Mouse (Mus musculus) CH12.LX (cell line): Measurements from ENCODE around the gene Lmna. TPM values are rescaled to one million over a fixed set of nuclear protein-coding genes. Genes with fewer than 3 reads are reported as not detected.

ENCODE experiments used
- DNase-seq: peaks from one replicate; pipeline ENCODE4 v3.0.0-alpha.2; 2013; ENCODE audit errors: extremely low read depth
- H3K27ac ChIP-seq: 2 replicates; pipeline ENCODE4 v1.5.1; 2012; ENCODE audit warnings: low read depth, mild to moderate bottlenecking, control low read depth, moderate library complexity; ENCODE audit not compliant: insufficient read depth
- H3K27me3 ChIP-seq: replicated peaks from 2 replicates; pipeline ENCODE3; 2012; ENCODE audit warnings: inconsistent platforms
- H3K36me3 ChIP-seq, 2 experiments: replicated peaks in 1 of 2; 2 replicates each; pipeline versions ENCODE3 to v1.6.1; 2012; ENCODE audit warnings: inconsistent platforms in 1 of 2, low read length in 1 of 2, mild to moderate bottlenecking in 1 of 2, mixed read lengths in 1 of 2, moderate library complexity in 1 of 2; ENCODE audit not compliant: control insufficient read depth in 1 of 2, insufficient read depth in 1 of 2
- H3K4me1 ChIP-seq, 2 experiments: 2 replicates each; pipeline ENCODE4 v1.6.1; 2012; ENCODE audit warnings: inconsistent platforms in 1 of 2, moderate library complexity in 1 of 2; ENCODE audit not compliant: insufficient read depth in 2 of 2, control insufficient read depth in 1 of 2
- H3K4me2 ChIP-seq: 2 replicates; pipeline ENCODE4 v1.6.1; 2012; ENCODE audit warnings: low read depth, mild to moderate bottlenecking, control low read depth; ENCODE audit not compliant: poor library complexity, insufficient read depth, severe bottlenecking
- H3K4me3 ChIP-seq, 3 experiments: fragments of 150-350 bp in 1 of 3; sonication (generic) in 1 of 3; replicated peaks in 1 of 3; 2 replicates each; pipeline versions ENCODE3 to v1.5.1; 2011 to 2012; ENCODE audit warnings: low read depth in 2 of 3, low read length in 2 of 3, mild to moderate bottlenecking in 2 of 3, moderate library complexity in 2 of 3, control low read depth in 1 of 3, improper control_type of control experiment in 1 of 3, inconsistent platforms in 1 of 3, mixed read lengths in 1 of 3; ENCODE audit not compliant: poor library complexity in 1 of 3
- H3K79me2 ChIP-seq: replicated peaks from 2 replicates; pipeline ENCODE4 v1.6.1; 2012; ENCODE audit warnings: mild to moderate bottlenecking, moderate library complexity; ENCODE audit not compliant: control insufficient read depth, poor library complexity, insufficient read depth, severe bottlenecking; ENCODE audit errors: extremely low read depth
- H3K9ac ChIP-seq: 2 replicates; pipeline ENCODE4 v1.6.1; 2012; ENCODE audit warnings: low read depth, mild to moderate bottlenecking, control low read depth, moderate library complexity; ENCODE audit not compliant: insufficient read depth
- H3K9me3 ChIP-seq: replicated peaks from 2 replicates; pipeline ENCODE3; 2012; ENCODE audit warnings: low read length, inconsistent platforms, mixed read lengths
- BHLHE40 ChIP-seq: IDR thresholded peaks from 2 replicates; pipeline ENCODE4 v1.6.1; 2011; ENCODE audit warnings: mild to moderate bottlenecking, low read depth, low read length, improper control_type of control experiment
- CHD1 ChIP-seq: IDR thresholded peaks from 2 replicates; pipeline ENCODE4 v1.6.1; 2012; ENCODE audit warnings: low read depth, low read length, improper control_type of control experiment, inconsistent platforms
- CTCF ChIP-seq, 2 experiments: IDR thresholded peaks in 1 of 2; conservative IDR thresholded peaks in 1 of 2; 2 replicates each; pipeline ENCODE4 v1.5.1; 2011 to 2012; ENCODE audit warnings: low read depth in 2 of 2, low read length in 2 of 2, improper control_type of control experiment in 1 of 2, inconsistent platforms in 1 of 2, mild to moderate bottlenecking in 1 of 2, moderate library complexity in 1 of 2
- E2F4 ChIP-seq: IDR thresholded peaks from 2 replicates; pipeline ENCODE4 v1.6.1; 2011; ENCODE audit warnings: low read depth, low read length, improper control_type of control experiment; ENCODE audit not compliant: insufficient replicate concordance
- EP300 ChIP-seq: IDR thresholded peaks from 2 replicates; pipeline ENCODE4 v1.6.1; 2011; ENCODE audit warnings: low read length, improper control_type of control experiment
- HCFC1 ChIP-seq: IDR thresholded peaks from 2 replicates; pipeline ENCODE4 v1.6.1; 2012; ENCODE audit warnings: low read depth, mild to moderate bottlenecking, inconsistent platforms, low read length, improper control_type of control experiment
- IRF4 ChIP-seq: IDR thresholded peaks from 2 replicates; pipeline ENCODE4 v1.6.1; 2014; ENCODE audit warnings: low read depth, mild to moderate bottlenecking, inconsistent platforms, low read length, improper control_type of control experiment
- JUN ChIP-seq: IDR thresholded peaks from 2 replicates; pipeline ENCODE4 v1.6.1; 2011; ENCODE audit warnings: low read depth, mild to moderate bottlenecking, low read length, improper control_type of control experiment, moderate library complexity; ENCODE audit not compliant: insufficient read depth
- JUND ChIP-seq: conservative IDR thresholded peaks from 2 replicates; pipeline ENCODE4 v1.6.1; 2011; ENCODE audit warnings: low read depth, low read length, improper control_type of control experiment
- MAFK ChIP-seq: IDR thresholded peaks from 2 replicates; pipeline ENCODE4 v1.6.1; 2011; ENCODE audit warnings: low read length, improper control_type of control experiment; ENCODE audit not compliant: insufficient replicate concordance
- MAZ ChIP-seq: IDR thresholded peaks from 2 replicates; pipeline ENCODE4 v1.6.1; 2012; ENCODE audit warnings: low read depth, mild to moderate bottlenecking, inconsistent platforms, low read length, improper control_type of control experiment, moderate library complexity
- MEF2A ChIP-seq: IDR thresholded peaks from 2 replicates; pipeline ENCODE4 v1.6.1; 2014; ENCODE audit warnings: low read depth, mild to moderate bottlenecking, inconsistent platforms, low read length, improper control_type of control experiment, borderline replicate concordance
- MXI1 ChIP-seq: IDR thresholded peaks from 2 replicates; pipeline ENCODE4 v1.6.1; 2011; ENCODE audit warnings: mild to moderate bottlenecking, low read depth, low read length, improper control_type of control experiment
- MYC ChIP-seq: IDR thresholded peaks from 2 replicates; pipeline ENCODE4 v1.6.1; 2011; ENCODE audit warnings: low read depth, mild to moderate bottlenecking, improper control_type of control experiment, low read length
- NRF1 ChIP-seq: IDR thresholded peaks from 2 replicates; pipeline ENCODE4 v1.6.1; 2014; ENCODE audit warnings: low read depth, mild to moderate bottlenecking, inconsistent platforms, low read length, improper control_type of control experiment, moderate library complexity
- POLR2A ChIP-seq: IDR thresholded peaks from 2 replicates; pipeline ENCODE4 v1.6.1; 2011; ENCODE audit warnings: low read depth, mild to moderate bottlenecking, improper control_type of control experiment, low read length
- POLR2AphosphoS2 ChIP-seq: IDR thresholded peaks from 2 replicates; pipeline ENCODE4 v1.6.1; 2011; ENCODE audit warnings: low read depth, low read length, improper control_type of control experiment
- RCOR1 ChIP-seq: conservative IDR thresholded peaks from 2 replicates; pipeline ENCODE4 v1.6.1; 2012; ENCODE audit warnings: low read depth, mild to moderate bottlenecking, inconsistent platforms, low read length, improper control_type of control experiment
- SIN3A ChIP-seq: IDR thresholded peaks from 2 replicates; pipeline ENCODE4 v1.6.1; 2012; ENCODE audit warnings: low read length, improper control_type of control experiment, inconsistent platforms
- SMC3 ChIP-seq: IDR thresholded peaks from 2 replicates; pipeline ENCODE4 v1.6.1; 2011; ENCODE audit warnings: low read depth, low read length, improper control_type of control experiment
- TBP ChIP-seq: conservative IDR thresholded peaks from 2 replicates; pipeline ENCODE4 v1.6.1; 2011; ENCODE audit warnings: low read depth, low read length, improper control_type of control experiment
- TCF12 ChIP-seq: IDR thresholded peaks from 2 replicates; pipeline ENCODE4 v1.6.1; 2014; ENCODE audit warnings: low read depth, mild to moderate bottlenecking, inconsistent platforms, low read length, improper control_type of control experiment
- USF1 ChIP-seq: IDR thresholded peaks from 2 replicates; pipeline ENCODE4 v1.6.1; 2014; ENCODE audit warnings: low read depth, mild to moderate bottlenecking, inconsistent platforms, low read length, improper control_type of control experiment
- ZC3H11A ChIP-seq: IDR thresholded peaks from 2 replicates; pipeline ENCODE4 v1.6.1; 2012; ENCODE audit warnings: low read depth, mild to moderate bottlenecking, inconsistent platforms, low read length, improper control_type of control experiment
- ZNF384 ChIP-seq: IDR thresholded peaks from 2 replicates; pipeline ENCODE4 v1.6.1; 2012; ENCODE audit warnings: low read depth, low read length, improper control_type of control experiment, inconsistent platforms
- dilution Hi-C: fragments of 300-500 bp; cut with MboI; formaldehyde crosslinking; loops from 2 replicates; pipeline ENCODE4 v1.14.3; 2020; ENCODE audit warnings: low sequenced_read_pairs; ENCODE audit not compliant: extremely low pct_unique_long_range_greater_than_20kb, extremely low pct_ligation_motif_present
- in situ Hi-C: fragments of 300-500 bp; cut with MboI; formaldehyde crosslinking; loops from 3 replicates; pipeline ENCODE4 v1.14.3; 2019; ENCODE audit warnings: low sequenced_read_pairs, low pct_ligation_motif_present, low pct_unique_long_range_greater_than_20kb, mixed read lengths
- polyA plus RNA-seq: library from polyadenylated mRNA; unstranded; fragments of >175 nt; gene quantifications from 2 replicates; pipeline ENCODE4 v1.2.1, GENCODE M21; 2012; ENCODE audit warnings: low read depth; ENCODE audit not compliant: insufficient read length
- total RNA-seq, 2 experiments: library from RNA; depleted of rRNA; stranded (reverse); fragments of 300-350 nt in 1 of 2; fragments of >200 nt in 1 of 2; gene quantifications; 2 replicates each; pipeline ENCODE4 v1.2.3; 2012 to 2014

Gene Lmna
- total and polyA plus RNA-seq, 3 experiments = 16.1 to 67.7 (median 17.2) TPM

- no peaks in the 10 kb centered on the region for H3K9me3 ChIP-seq
- H3K36me3 ChIP-seq = peaks cover 13 to 32% of the 10 kb centered on the region in 2 experiments
- H3K4me3 ChIP-seq = no peak overlapping the region
- no peaks in the 10 kb centered on the region for H3K27me3 ChIP-seq
- TF ChIP-seq HCFC1 (no peak), RCOR1 (no peak), TCF12 (no peak), ZC3H11A (no peak), ZNF384 (no peak), NRF1 (no peak), MAZ (no peak), MEF2A (no peak), TBP (no peak), POLR2A (no peak), MAFK (no peak), MYC (no peak), SMC3 (no peak), BHLHE40 (no peak), E2F4 (no peak), JUN (no peak), CTCF (conservative IDR thresholded peaks at IDR 0.05 in 1 of 2, IDR thresholded peaks at IDR 0.05 in 1 of 2; ENCODE audit: low read depth in 2 of 2, low read length in 2 of 2) (no peak), JUND (no peak), EP300 (no peak), IRF4 (no peak)
- TF ChIP-seq, all 38 proteins: peak for 0
- H3K9ac ChIP-seq = no peak overlapping the region
- no peaks in the 10 kb centered on the region for H3K79me2 ChIP-seq
- no peak overlapping the region for H3K4me2 ChIP-seq
- no peak overlapping the region for H3K27ac ChIP-seq
- H3K4me1 ChIP-seq = peaks cover 3 to 20% of the 10 kb centered on the region in 2 experiments; a peak in 3 of 4 replicates
- in situ Hi-C loops (no loop called here), dilution Hi-C loops (no loop called here)
- no peak for DNase-seq
Observed at GRCm38 (mm10) chr3:88539397-88539796, 29.6 kb upstream of the Lmna start.

GRCm38 (mm10) chr3:88538271-88539145 is 28.8 kb upstream of the Lmna start:
- dilution Hi-C loops (no loop called here), in situ Hi-C loops (no loop called here)
- TF ChIP-seq MAZ (no peak), SIN3A (no peak), HCFC1 (no peak), NRF1 (no peak), MAFK (no peak), USF1 (no peak), BHLHE40 (no peak), ZC3H11A (no peak), CTCF (conservative IDR thresholded peaks at IDR 0.05 in 1 of 2, IDR thresholded peaks at IDR 0.05 in 1 of 2; ENCODE audit: low read depth in 2 of 2, low read length in 2 of 2) (no peak), E2F4 (no peak), SMC3 (no peak), MXI1 (no peak), JUND (no peak), POLR2AphosphoS2 (no peak), CHD1 (no peak)
- Histone ChIP-seq H3K79me2 (no peaks in the 10 kb centered on the region), H3K27ac (no peak overlapping the region), H3K36me3 (peaks cover 13 to 32% of the 10 kb centered on the region in 2 experiments), H3K27me3 (no peaks in the 10 kb centered on the region), H3K4me3 (no peak overlapping the region), H3K9ac (no peak overlapping the region), H3K4me1 (peaks cover 3 to 20% of the 10 kb centered on the region in 2 experiments), H3K4me2 (no peak overlapping the region), H3K9me3 (no peaks in the 10 kb centered on the region)
- DNase-seq = no peak
